Mouse (Mus musculus) heart, embryonic 14.5 days (tissue): ENCODE data around the gene Tacc2. TPM values are rescaled to one million over a fixed set of nuclear protein-coding genes. Genes with fewer than 3 reads are reported as not detected.

Experiments
- ATAC-seq: fragments of 200-750 bp; cut with Nextera tagmentation; 2 replicates; pipeline ENCODE4 v1.8.0; 2017; ENCODE audit warnings: low read depth, moderate TSS enrichment; ENCODE audit not compliant: insufficient number of reproducible peaks, insufficient read depth, low FRiP score
- H3K27ac ChIP-seq, 2 experiments: fragments of 200-500 bp in 1 of 2; fragments of 300-500 bp in 1 of 2; sonication (generic) in 1 of 2; replicated peaks in 1 of 2; 2 replicates each; pipeline ENCODE4 v1.5.1; 2012 to 2014; ENCODE audit warnings: low read depth in 2 of 2, low read length in 2 of 2, control low read depth in 1 of 2, mild to moderate bottlenecking in 1 of 2, mixed read lengths in 1 of 2; ENCODE audit not compliant: control insufficient read depth in 1 of 2, insufficient read depth in 1 of 2
- H3K27me3 ChIP-seq: fragments of 300-500 bp; sonication (generic); 2 replicates; pipeline ENCODE4 v1.6.1; 2014; ENCODE audit warnings: mild to moderate bottlenecking, low read length, control low read depth; ENCODE audit not compliant: control insufficient read depth, insufficient read depth
- H3K36me3 ChIP-seq: fragments of 300-500 bp; sonication (generic); 2 replicates; pipeline ENCODE4 v1.6.1; 2014; ENCODE audit warnings: mild to moderate bottlenecking, control low read depth, low read length, mixed read lengths; ENCODE audit not compliant: control insufficient read depth, insufficient read depth
- H3K4me1 ChIP-seq, 2 experiments: fragments of 200-500 bp in 1 of 2; fragments of 300-500 bp in 1 of 2; sonication (generic) in 1 of 2; 2 replicates each; pipeline ENCODE4 v1.6.1; 2012 to 2014; ENCODE audit warnings: low read length in 2 of 2, control low read depth in 1 of 2, mixed read lengths in 1 of 2; ENCODE audit not compliant: control insufficient read depth in 2 of 2, insufficient read depth in 2 of 2
- H3K4me2 ChIP-seq: fragments of 300-500 bp; sonication (generic); 2 replicates; pipeline ENCODE4 v1.6.1; 2014; ENCODE audit warnings: mild to moderate bottlenecking, low read length
- H3K4me3 ChIP-seq, 2 experiments: fragments of 200-500 bp in 1 of 2; fragments of 300-500 bp in 1 of 2; sonication (generic) in 1 of 2; 2 replicates each; pipeline ENCODE4 v1.5.1; 2012 to 2014; ENCODE audit warnings: low read length in 2 of 2, mild to moderate bottlenecking in 2 of 2, control low read depth in 1 of 2, low read depth in 1 of 2, moderate library complexity in 1 of 2; ENCODE audit not compliant: control insufficient read depth in 1 of 2, insufficient read depth in 1 of 2
- H3K9ac ChIP-seq: fragments of 300-500 bp; sonication (generic); 2 replicates; pipeline ENCODE4 v1.6.1; 2014; ENCODE audit warnings: mild to moderate bottlenecking, low read length
- H3K9me3 ChIP-seq: fragments of 300-500 bp; sonication (generic); 2 replicates; pipeline ENCODE4 v1.6.1; 2016; ENCODE audit warnings: low read length, control low read depth; ENCODE audit not compliant: control insufficient read depth
- WGBS: fragments of 180-500 bp; shearing (Covaris S2); extraction: QIAGEN DNeasy Blood & Tissue Kit; methylation state at CpG from one replicate; pipeline ENCODE4 v1.1.7; 2014; 5-methylcytosine and 5-hydroxymethylcytosine counted together
- polyA plus RNA-seq: library from polyadenylated mRNA; unstranded; fragments of >200 nt; fragmentation: Nextera tagmentation; extraction: Ambion mirVana; gene quantifications from 2 replicates; pipeline ENCODE4 v1.2.1, GENCODE M21; 2014

Gene Tacc2
- polyA plus RNA-seq, 1 experiment from 2014 or later, result 55.9 TPM

- Histone ChIP-seq H3K4me1 (peaks cover 8% of the 10 kb centered on the region in 2 experiments), H3K4me3 (no peak overlapping the region), H3K36me3 (peaks cover 72% of the 10 kb centered on the region), H3K27me3 (no peaks in the 10 kb centered on the region), H3K9me3 (no peaks in the 10 kb centered on the region), H3K27ac (peak overlapping the region in 1 of 2 experiments; percentile 55; a peak in 2 of 4 replicates), H3K9ac (no peak overlapping the region), H3K4me2 (no peak overlapping the region)
- peak; percentile 28; the same call in 1 of the 2 replicates for ATAC-seq
- 31% methylated on average over 17 of the region's 17 CpGs for WGBS
These were observed 185.0 kb downstream of the Tacc2 start for GRCm38 (mm10) chr7:130762071-130762897.

GRCm38 (mm10) chr7:130764160-130764559 lies 186.9 kb downstream of the Tacc2 start:
- no peak for ATAC-seq
- WGBS, result 95% methylated on average over 17 of the region's 17 CpGs
- Histone ChIP-seq H3K36me3 (peaks cover 54% of the 10 kb centered on the region), H3K9me3 (no peaks in the 10 kb centered on the region), H3K4me2 (no peak overlapping the region), H3K4me1 (peaks cover 6 to 8% of the 10 kb centered on the region in 2 experiments), H3K4me3 (no peak overlapping the region), H3K27ac (no peak overlapping the region), H3K9ac (no peak overlapping the region), H3K27me3 (no peaks in the 10 kb centered on the region)

GRCm38 (mm10) chr7:130766411-130767170 lies 189.4 kb downstream of the Tacc2 start:
- H3K27me3 ChIP-seq, result no peaks in the 10 kb centered on the region
- peaks cover 30% of the 10 kb centered on the region for H3K36me3 ChIP-seq
- peaks cover 6 to 8% of the 10 kb centered on the region in 2 experiments for H3K4me1 ChIP-seq
- no peaks in the 10 kb centered on the region for H3K9me3 ChIP-seq
- H3K9ac ChIP-seq, result peak overlapping the region; percentile 14; the same call in 1 of the 2 replicates
- peak overlapping the region in 1 of 2 experiments; percentile 16; a peak in 2 of 4 replicates for H3K4me3 ChIP-seq
- no peak for ATAC-seq
- H3K4me2 ChIP-seq, result peak overlapping the region; percentile 39
- WGBS, result 58% methylated on average over 30 of the region's 30 CpGs
- no peak overlapping the region; a peak in 1 of 4 replicates for H3K27ac ChIP-seq

DNA sequence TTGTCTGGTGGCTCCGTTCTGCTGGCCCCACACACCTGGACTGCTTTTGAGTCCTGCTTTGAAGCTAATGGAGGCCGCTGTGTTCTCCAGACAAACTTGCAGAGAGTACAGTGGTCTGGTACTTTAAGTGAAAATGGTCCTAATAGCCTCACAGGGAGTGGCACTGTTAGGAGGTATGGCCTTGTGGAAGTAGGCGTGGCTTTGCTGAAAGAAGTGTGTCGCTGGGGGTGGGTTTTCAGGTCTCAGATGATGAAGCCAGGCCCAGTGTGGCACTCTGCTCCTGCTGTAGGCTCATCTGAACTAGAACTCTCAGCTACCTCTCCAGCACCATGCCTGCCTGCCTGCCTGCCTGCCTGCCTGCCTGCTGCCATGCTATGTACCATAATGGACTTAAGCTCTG lies 190.9 kb downstream of the Tacc2 start:
- WGBS, result 89% methylated on average over 4 of the region's 4 CpGs
- Histone ChIP-seq H3K9me3 (no peaks in the 10 kb centered on the region), H3K27ac (no peak overlapping the region), H3K36me3 (peaks cover 25% of the 10 kb centered on the region), H3K4me2 (no peak overlapping the region), H3K9ac (no peak overlapping the region), H3K4me3 (no peak overlapping the region), H3K4me1 (peaks cover 0 to 4% of the 10 kb centered on the region in 2 experiments; a peak in 2 of 4 replicates), H3K27me3 (no peaks in the 10 kb centered on the region)
- no peak for ATAC-seq

GRCm38 (mm10) chr7:130770707-130771106 lies 193.5 kb downstream of the Tacc2 start:
- no peaks in the 10 kb centered on the region for H3K9me3 ChIP-seq
- no peak overlapping the region for H3K9ac ChIP-seq
- peaks cover 10% of the 10 kb centered on the region in 2 experiments for H3K4me1 ChIP-seq
- 38% methylated on average over 3 of the region's 3 CpGs for WGBS
- no peaks in the 10 kb centered on the region; the same call in 1 of the 2 replicates for H3K36me3 ChIP-seq
- H3K4me3 ChIP-seq, result no peak overlapping the region
- no peak for ATAC-seq
- no peaks in the 10 kb centered on the region for H3K27me3 ChIP-seq
- H3K4me2 ChIP-seq, result no peak overlapping the region
- H3K27ac ChIP-seq, result no peak overlapping the region

DNA sequence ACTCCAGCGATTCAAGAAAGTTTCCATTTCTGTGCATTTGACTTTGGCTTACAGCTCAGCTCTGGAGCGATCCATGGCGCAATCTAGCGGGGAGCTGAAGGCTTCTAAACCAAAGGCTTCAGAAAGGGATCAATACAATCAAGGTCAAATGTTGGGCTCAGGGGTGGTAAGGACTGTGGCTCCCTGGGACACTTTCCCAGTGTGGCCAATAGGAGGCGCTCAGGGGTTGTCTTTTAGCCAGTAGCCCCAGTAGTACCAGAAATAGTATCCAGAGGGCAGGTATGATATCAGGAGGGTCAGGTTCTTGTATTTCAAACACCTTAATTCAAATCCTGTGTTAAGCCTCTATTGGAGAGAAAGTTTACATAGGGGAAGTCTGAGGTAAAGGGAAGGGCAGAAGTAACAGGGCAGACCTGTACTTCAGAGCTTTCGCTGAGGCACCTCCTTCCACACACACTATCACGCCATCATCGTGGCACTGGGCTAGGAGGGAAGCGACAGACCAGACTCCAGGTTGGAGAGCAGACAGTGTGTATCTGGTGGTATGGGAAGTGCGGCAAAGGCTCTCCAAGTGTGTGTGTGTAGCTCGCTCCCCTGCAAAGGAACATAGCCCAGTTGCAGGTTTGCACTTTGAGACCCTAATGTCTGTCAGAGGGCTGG lies 196.1 kb downstream of the Tacc2 start:
- Histone ChIP-seq H3K4me2 (no peak overlapping the region), H3K9ac (no peak overlapping the region), H3K4me1 (peaks cover 6 to 10% of the 10 kb centered on the region in 2 experiments; a peak in 3 of 4 replicates), H3K9me3 (no peaks in the 10 kb centered on the region), H3K4me3 (no peak overlapping the region), H3K36me3 (no peaks in the 10 kb centered on the region), H3K27ac (no peak overlapping the region), H3K27me3 (no peaks in the 10 kb centered on the region)
- 57% methylated on average over 11 of the region's 11 CpGs for WGBS
- peak; percentile 49; the same call in 1 of the 2 replicates for ATAC-seq

DNA sequence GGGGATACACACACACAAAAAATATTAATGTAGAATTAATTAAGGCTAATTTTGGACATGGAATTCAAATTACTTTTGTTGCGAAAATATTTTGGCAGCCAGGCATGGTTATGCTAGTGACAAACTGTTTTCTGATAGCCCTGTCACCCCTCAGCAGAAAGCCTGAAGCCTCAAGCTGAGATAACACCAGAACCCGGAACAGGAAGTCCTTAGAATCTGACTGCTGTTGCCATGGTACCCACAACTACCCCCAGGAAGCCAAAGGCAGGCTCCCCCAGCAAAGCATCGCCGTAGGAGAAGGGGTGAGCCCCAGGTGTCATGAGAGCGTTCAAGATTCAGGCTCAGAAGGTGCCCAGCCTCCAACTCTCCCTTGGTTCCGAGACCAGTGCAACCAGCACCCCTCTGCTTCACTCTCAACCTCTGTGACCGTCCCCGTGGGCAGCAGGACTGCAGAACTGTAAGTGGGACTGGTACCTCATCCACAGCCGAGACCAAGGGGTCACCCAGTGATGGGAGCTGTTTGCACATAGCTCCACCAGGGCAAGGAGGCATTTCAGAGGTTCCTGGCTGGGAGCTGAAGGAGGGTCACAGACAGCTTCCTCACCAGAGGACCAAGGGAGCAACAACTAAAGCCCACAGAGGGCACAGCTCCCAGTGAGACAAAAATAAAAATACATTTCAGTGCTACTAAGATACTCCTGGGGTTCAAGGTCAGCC lies 196.8 kb downstream of the Tacc2 start, which contains the start of gene Btbd16:
Gene Btbd16, plus strand, starts transcription at position 156 of the 717 bp plus-strand sequence.
- Histone ChIP-seq H3K27ac (no peak within 1 kb of the TSS), H3K27me3 (no peaks in the 10 kb centered on the region), H3K4me3 (no peak within 1 kb of the TSS), H3K9ac (no peak within 1 kb of the TSS), H3K4me1 (peaks cover 6 to 10% of the 10 kb centered on the region in 2 experiments; a peak in 3 of 4 replicates), H3K4me2 (no peak within 1 kb of the TSS), H3K9me3 (no peaks in the 10 kb centered on the region), H3K36me3 (no peaks in the 10 kb centered on the region)
- WGBS, result 45% methylated on average over 9 of the region's 9 CpGs
- no peak for ATAC-seq
